Mouse (Mus musculus) kidney, adult 2 months (tissue): ENCODE data around the gene Gm14410.
"Not testable (repeated sequence)": the region's sequence is repeated elsewhere in the genome, so short reads cannot be mapped to it uniquely, and the experiment has no call there.

Source experiments
- CTCF ChIP-seq: fragments of 200-500 bp; conservative IDR thresholded peaks from 2 replicates; pipeline ENCODE4 v1.5.1; 2011; ENCODE audit warnings: low read depth, mild to moderate bottlenecking, control low read depth, low read length, moderate library complexity, mixed read lengths; ENCODE audit not compliant: insufficient read depth, insufficient read length
- POLR2A ChIP-seq: fragments of 200-500 bp; IDR thresholded peaks from one replicate; pipeline ENCODE4 v1.6.1; 2011; ENCODE audit warnings: low read depth, low read length, control low read depth

DNA sequence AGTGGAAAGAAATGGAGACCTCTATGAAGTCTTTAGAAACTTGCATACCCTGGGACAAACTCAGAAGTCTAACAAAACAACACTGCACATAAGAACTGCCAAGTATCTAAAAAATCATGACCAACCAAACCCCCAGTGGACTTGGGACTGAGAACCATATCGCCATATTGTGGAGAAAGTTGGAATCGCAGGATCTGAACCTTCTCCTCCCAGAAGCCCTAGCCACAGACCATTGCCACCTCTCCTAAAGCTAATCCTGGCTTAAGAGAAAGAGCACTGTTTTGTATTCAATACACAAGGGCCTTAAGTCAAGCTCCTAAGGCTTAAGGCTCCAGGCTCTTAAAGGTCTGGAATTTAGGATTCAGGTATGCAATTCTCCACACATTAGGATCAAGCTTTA, 41.2 kb upstream of the Gm14410 start:
- not testable (repeated sequence) for TF ChIP-seq CTCF, POLR2A
